Mouse (Mus musculus): ENCODE data around the gene Adgre5.

DNA sequence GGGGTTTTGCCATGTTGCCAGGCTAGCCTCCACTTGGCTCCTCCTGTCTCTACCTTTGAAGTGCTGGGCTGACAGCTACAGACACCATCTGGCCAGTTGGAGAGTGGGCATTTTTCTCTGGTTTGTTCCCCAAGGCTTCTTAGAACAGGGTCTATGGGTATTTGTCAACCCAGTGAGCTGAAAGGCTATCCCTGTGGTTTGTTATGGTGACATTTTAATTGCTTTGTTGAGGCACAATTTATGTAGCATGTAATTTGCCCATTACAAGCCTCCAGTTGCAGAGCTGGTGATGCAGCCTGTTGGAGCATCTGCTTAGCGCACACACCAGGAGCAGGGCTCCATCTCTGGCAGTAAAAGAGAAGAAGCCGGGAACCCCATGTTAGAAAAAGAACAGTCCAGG is 33.1 kb upstream of the Adgre5 start:
- no peak for TF ChIP-seq EP300 (IDR thresholded peaks at IDR 0.05; ENCODE audit: low read length)
- TF ChIP-seq ZC3H11A (IDR thresholded peaks at IDR 0.05; ENCODE audit: low read depth, low read length), result no peak
- TF ChIP-seq POLR2A (IDR thresholded peaks at IDR 0.05; ENCODE audit: low read depth, low read length), result no peak
- TF ChIP-seq POLR2AphosphoS2 (IDR thresholded peaks at IDR 0.05; ENCODE audit: low read depth, low read length), result no peak
- no peak for TF ChIP-seq HCFC1 (IDR thresholded peaks at IDR 0.05; ENCODE audit: low read depth, low read length)
- no peak for TF ChIP-seq SIN3A (IDR thresholded peaks at IDR 0.05; ENCODE audit: low read length)
- no peak for TF ChIP-seq MAFK (IDR thresholded peaks at IDR 0.05; ENCODE audit: insufficient replicate concordance, low read length)
- TF ChIP-seq CTCF (conservative IDR thresholded peaks at IDR 0.05 in 1 of 2, IDR thresholded peaks at IDR 0.05 in 1 of 2; ENCODE audit: low read depth in 2 of 2, low read length in 2 of 2), result no peak
- no peak for TF ChIP-seq TBP (conservative IDR thresholded peaks at IDR 0.05; ENCODE audit: low read depth, low read length)
- TF ChIP-seq MAZ (IDR thresholded peaks at IDR 0.05; ENCODE audit: low read depth, low read length), result no peak
